Mouse (Mus musculus) lung, postnatal 4 days (tissue): ENCODE measurements at regions not wholly inside any gene's neighbourhood (a gene's known extent, or its start where the extent isn't known, plus 50 kb on each side); places are given as distances from the start of the nearest gene placed in this dataset.

Experiments used
- DNase-seq, 2 experiments: peaks; one replicate each; pipeline ENCODE4 v3.0.0; 2021

- DNase-seq, result no peak
Observed at GRCm38 (mm10) chr5:96936239-96936638, 61.2 kb upstream of the Bmp2k start.

DNA sequence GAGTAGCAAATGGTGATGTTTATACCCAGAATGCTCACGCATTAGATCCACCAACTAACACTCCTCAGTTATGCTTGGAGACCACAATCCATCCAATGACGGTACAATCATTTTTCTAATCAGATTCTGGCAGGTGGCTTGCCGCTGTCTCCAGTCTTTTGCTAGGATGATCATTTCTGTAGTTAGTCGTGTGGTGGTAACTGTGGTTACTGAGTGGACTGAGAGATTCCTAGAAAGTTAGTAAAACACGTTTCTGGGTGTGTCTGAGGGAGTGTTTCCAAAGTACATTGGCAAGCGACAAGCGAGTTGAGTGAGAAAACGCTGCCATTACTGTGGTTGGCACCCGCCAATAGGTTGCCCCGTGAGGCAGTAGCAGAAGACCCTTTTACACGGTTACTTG lies 58.8 kb upstream of the Bmp2k start:
- DNase-seq, result no peak

DNA sequence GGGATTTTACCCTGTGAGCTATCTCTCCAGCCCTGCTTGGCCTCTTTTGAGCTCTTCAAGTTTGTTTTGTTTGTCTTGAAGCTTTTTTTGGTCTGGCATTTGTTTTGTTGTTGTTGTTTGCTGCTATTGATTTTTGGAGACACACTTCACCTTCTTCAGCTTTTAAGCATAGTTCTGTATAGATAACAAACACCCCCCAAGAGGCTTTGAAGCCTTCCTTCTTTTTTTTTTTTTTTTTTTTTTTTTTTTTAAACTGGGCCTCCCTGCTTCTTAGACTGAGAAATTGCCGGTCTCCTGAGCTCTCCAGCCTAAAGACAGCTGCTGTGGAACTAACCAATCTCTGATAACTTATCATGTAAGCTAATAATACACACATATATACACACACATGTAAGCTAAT lies 58.2 kb upstream of the Bmp2k start:
- DNase-seq, result no peak

DNA sequence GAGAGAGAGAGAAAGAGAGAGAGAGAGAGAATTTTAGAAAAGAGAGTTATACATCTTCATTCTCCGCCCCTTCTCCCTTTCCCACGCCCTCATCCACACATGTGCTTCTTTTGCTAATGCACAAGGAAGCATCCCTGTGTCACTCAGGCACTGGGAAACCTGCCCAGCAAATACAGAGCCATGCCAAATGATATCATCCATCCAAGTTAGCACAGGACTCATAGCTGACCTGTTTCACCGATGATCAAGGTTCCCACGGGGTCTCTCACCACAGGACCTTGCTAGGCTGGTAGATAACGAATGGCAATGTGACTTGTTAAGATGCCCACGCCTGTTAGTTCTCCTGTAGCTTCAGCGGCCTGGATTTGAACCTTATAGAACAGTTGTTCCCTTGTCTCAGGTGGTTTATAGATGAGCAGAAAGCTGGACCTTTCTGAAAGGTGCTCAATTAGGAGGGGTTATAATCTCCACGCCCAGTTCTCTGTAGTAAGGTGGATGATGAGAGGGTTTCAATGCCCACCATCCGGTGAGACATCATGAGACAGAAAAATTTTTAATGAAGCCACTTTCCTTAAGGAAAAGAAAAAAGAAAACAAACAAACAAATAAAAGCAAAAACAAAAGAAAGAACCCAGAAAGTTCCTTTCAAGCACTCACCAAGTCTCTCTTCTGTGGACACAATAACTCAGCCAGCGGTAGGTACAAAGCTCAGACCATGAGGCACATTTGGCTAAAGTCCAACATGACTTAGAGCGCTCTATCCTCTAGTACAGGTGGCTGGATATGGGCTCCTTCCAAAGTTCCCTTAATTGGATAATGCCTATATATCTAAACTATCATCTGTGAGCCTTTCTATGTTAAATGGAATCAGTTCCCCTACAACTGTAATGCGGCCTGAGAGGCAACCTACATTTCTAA lies 57.1 kb upstream of the Bmp2k start:
- DNase-seq, result no peak

DNA sequence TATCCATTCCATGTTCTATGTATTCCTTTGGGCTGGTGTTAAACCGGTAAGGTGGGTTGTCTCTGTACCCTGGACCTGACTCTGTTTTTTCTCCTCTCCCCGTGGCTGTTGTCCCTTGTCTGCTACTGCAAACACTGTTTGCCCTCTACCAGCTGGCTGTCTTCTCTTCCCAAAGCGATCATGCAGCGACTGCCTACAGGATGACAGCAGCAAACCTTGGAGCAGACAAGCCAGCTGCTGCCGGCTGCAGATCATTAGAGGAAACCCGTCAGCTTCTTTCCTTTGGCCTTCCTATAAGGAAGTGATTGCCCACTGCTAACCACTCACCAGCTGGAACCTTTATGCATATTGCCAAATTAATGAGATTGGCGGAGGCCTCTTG lies 56.4 kb upstream of the Bmp2k start:
- peak; percentile 38 to 78 for DNase-seq

GRCm38 (mm10) chr5:96941518-96941917 lies 56.0 kb upstream of the Bmp2k start:
- no peak for DNase-seq
